Mouse (Mus musculus) cerebellum, adult (tissue): ENCODE measurements around the gene Capn10.

Source experiments
- ATAC-seq: cut with Nextera tagmentation; 2 replicates; pipeline ENCODE4 v1.9.2; 2017; ENCODE audit warnings: mild to moderate bottlenecking, moderate library complexity, mixed read lengths; ENCODE audit not compliant: insufficient number of reproducible peaks, low FRiP score, low TSS enrichment

Capn10 gene

DNA sequence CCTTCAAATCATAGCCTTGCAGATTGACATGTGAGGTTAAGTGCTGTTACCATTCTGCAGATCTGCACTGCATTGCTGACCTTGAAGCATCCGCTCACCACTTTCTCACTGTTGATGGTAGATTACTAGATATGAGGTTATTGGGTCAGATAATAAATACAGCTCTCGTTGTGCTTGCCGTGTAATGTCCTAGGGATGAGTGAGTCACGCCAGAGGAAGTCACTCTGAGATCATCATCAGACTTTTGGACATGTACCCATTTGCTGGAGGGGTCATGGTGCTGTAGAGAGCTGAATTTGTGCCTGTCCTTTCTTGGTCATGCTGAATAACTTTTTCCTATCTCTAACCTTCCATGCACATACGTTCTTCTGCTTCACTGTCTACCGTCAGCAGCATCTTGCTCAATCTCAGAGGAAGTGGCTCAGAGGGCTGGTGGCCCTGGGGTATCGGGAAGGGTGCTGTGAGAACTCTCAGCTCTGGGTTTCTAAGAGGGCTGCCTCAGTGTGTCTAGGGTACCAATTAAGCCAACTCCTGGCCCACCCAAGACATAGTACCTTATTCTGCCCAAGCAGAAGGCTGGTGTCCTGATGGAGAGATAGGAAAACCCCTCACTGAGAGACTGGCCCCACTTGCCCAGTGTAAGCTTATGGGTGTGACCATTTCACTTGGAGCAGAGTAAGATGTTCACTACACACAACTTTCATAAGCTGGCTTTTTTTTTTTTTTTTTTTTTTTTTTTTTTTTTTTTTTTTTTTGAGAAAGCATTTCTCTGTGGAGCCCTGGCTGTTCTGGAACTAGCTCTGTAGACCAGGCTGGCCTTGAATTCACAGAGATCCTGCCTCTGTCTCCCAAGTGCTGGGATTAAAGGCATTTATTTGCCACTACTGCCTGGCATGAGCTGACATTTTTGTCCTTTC, 38.0 kb downstream of the Capn10 start:
- ATAC-seq, result no peak

DNA sequence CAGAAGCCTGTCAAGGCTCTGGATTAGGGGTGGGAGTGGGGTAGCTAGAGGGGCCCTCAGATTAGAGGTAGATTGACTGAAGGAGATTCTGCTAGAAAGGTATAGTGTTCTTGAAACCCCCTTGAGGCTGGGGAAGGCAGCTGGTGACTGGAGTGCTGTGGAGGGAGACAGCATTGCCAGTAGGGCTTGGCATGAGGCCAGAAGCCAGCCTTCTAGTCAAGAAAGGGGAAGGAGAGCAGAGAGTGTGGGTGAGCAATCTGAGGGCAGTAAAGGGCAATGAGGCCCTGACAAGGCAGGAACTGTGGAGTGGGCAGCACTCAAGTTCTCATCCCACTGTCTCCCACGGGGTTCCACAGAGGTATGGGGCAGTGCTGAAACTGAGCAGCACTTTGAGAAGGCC, 38.7 kb downstream of the Capn10 start:
- no peak for ATAC-seq

DNA sequence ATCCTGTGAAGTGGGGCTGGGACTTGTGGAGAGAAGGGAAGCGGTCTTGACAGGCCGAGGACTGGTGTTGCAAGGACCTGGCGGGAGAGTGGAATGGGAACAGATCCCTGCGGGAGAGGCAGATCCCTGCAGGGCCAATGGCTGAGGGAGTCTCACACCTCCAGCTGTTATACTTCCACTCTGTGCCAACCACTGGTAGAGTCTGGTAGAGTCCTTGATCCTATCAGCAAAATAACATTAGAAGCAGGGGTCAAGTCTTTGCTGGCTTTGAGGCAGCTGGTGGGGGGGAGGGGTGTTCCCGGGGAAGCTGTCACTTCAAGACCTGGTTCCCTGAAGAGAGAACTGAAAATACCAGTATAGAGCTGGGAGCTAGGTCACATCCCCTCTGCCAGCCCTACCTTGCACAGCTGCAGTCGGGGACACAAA, 42.0 kb downstream of the Capn10 start:
- ATAC-seq, result no peak

DNA sequence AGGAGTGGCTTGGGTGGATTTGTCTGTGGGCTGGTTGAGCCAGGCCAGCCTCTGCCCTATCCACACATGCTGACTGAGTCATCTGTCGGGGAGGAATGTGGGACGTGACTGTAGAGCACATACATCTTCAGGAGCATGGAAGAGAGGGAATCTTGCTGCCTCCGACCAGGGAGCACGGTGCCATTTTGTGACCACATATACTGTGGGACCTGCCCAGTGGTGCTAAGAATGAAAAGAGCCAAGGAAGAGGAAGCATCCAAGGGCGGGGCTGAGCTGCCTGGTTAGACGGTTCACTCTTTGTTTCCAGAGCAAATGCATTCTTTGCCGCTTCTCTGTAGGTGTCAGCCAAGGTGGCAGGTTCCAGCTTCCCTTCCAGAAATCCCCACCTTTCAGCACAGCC, 44.5 kb downstream of the Capn10 start:
- ATAC-seq, result no peak

DNA sequence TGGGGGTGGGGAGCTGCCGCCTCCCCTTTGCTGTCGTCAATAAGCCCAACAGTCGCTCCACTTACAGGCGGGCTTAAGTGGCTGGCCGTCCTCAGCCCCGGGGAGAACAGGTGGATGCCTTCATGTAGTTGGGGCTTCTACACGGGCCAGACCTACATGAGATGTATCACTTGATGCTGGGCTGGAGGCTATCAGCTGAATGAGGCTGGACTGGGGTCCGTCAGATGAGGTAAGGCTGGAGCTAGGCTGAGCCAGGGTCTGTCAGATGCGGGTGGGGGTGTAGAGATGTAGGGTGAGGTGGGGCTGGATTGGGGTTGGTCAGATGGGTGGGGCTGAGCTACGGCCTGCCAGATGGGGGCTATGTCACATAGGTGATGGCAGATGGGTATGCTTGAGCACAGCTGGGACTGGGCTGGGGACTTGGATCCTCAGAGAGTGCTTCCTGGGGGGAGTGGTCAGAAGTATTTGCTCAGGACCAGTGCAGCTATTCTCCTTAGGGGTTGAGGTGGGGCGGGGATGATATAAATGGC, 45.0 kb downstream of the Capn10 start:
- ATAC-seq, result no peak

DNA sequence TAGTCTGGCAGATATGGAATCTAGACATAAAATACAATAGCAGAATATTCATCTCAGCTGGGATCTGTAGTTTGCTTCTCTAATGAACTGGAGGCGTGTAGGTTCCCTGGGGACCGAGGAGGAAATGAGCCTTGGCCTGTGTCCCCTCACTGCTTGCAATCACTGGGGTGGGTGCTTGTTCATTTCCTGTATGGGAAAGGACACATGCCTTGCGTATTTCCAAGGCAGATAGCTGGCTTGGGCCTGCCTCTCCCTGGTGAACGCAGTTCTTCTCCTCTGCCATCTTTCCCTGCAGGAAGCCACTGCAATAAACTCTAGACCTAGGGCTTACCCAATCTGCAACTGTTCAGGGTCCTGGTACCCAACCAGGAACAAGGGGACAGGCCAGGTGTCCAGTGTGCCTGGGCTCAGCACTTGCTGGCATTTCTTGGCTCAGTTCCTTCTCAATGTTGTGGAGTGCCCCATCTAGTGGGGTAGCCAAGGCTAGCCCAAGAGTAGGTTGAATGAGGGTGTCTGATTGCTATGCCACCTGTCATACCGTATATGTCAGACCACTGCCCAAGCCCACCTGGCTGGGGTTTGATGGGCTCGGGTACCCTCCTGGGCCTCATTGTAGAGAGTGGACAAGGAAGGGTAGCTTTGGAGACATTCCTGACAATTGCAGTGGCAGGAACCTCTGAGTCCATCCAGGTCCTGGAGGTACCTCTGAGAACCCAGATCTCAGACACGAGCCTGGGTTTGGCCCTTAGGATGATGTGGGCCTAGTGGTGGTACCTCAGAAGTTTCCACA, 47.1 kb downstream of the Capn10 start:
- no peak for ATAC-seq

DNA sequence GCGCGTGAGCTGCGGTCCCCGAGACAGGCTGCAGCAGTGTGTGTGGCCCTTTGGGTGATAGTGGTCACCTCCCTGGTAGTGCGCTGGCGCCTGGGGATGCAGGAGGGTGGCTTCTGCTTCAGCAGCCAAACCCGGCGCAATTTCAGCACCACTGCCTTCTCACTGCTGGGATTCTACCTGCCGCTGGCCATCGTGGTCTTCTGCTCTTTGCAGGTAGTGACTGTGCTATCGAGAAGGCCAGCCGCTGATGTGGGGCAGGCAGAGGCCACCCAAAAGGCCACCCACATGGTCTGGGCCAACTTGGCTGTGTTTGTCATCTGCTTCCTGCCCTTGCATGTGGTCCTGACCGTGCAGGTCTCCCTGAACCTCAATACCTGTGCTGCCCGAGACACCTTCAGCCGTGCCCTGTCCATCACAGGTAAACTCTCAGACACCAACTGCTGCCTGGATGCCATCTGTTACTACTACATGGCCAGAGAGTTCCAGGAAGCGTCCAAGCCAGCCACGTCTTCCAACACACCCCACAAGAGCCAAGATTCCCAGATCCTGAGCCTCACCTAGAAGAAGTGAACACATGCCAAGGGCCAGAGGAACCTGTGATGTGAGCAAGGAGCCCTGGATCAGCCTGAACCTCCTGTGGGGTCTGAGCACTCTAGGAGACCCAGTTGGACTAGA, 48.9 kb downstream of the Capn10 start:
- ATAC-seq, result no peak

DNA sequence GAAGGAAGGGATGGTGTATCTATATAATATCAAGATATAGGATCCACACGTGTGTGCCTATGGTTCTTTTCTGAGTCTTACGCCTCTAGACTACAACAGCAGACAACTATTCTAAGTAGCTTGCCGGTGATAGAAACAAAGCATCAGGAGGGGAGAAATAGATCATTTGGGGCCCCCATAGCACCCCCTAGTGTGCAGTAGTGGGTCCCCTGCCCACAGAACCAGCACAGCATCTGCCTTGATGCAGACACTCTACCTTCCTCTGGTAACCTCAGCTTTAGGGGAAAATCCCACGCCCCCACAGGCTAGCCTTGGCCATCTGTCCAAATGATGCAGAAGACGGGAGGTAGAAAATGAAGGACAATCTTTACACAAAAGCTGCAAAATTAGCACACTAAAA, 50.8 kb downstream of the Capn10 start:
- ATAC-seq, result no peak

DNA sequence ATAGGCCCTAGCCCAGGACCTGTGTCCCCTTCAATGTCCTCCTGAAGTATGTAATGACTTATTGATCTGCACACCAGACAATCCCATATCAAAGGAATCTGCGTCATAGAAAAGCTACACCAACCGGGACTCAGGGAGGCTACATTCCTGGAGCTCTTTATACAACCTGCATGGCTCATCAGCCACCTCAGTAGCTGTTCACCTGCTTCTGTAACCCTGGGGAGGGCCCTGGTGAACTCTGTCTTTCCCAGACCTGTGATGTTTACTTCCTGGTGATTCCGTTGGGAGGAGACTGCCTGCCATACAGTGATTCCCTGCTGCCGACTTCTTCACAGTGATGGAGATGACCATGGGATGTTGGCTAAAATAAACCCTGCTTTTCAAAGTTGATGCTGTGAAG, 54.7 kb downstream of the Capn10 start:
- no peak for ATAC-seq

DNA sequence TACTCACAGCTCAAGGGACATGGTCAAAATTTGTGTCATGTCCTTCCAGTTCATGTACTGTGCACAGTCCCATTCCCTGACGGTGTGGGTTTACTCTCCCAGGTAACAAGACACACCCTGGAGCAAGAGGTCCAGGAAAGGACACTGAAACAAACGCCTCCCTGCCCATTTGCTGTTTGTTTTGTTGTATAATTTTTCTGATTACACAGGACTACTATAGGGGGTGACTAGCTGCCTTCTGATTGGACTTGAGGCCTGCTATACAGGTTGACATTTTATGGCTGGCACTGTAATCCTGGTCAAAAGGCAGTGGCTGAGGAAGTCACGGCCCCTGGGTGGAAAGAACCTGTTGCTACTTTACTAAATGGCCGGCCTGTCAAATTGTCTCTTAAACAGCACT, 55.7 kb downstream of the Capn10 start:
- ATAC-seq, result no peak

DNA sequence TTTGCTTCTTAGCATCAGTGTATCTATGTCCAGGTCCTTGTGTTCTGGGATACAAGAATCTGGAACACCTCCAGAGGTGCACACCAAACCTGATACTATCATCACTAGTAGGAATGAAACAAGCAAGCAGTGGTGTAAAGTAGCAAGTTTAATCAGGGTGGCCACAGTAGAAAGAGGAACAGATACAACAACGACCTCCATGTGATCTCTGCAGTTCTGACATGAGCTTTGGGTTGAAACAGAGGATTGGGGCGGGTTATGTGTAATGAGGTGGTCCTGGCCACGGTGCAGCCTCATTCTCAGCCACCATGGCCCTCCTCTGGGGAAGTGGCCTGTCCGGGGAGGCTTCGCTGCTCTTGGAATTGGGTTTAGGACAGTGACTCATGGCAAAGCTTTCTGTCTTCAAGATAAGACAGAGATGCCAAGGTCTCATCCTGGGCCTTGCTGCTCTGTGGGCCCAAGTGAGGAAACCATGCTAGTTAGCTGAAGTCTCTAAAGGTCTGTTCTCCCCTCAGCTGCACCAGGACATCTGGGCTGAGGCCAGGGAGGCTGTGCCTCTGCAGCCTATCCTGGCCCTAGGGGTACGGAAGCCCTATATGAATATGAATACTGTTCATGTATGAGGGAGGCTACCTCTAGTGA, 58.2 kb downstream of the Capn10 start:
- no peak for ATAC-seq

DNA sequence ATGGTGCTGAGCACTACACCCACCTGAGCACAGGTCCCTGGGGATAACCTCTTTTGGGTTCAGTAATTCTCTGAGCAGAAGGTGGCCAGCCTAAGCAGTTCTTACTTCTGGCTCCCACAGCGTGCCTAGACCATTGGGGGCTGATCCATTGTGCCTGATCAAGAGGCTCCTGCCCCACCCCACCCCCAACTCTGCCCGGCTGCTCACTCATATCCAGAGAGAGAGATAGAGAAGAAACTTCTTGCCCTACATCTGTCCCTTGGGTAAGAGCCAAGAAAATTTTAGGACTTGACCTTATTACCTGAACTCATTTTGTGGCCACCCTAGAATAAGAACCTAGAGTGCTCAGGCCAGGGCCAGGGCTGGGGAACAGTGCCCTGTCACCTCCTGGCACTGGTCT, 58.7 kb downstream of the Capn10 start:
- ATAC-seq, result no peak
